Mouse (Mus musculus) embryonic facial prominence, embryonic 13.5 days (tissue): ENCODE data around the gene Best2. TPM values are rescaled to one million over a fixed set of nuclear protein-coding genes. Genes with fewer than 3 reads are reported as not detected.

ENCODE experiments used
- ATAC-seq: fragments of 200-750 bp; cut with Nextera tagmentation; 2 replicates; pipeline ENCODE4 v1.8.0; 2017; ENCODE audit warnings: low read depth; ENCODE audit not compliant: insufficient number of reproducible peaks, insufficient read depth, low FRiP score, low TSS enrichment
- H3K27ac ChIP-seq: fragments of 300-500 bp; sonication (generic); 2 replicates; pipeline ENCODE4 v1.5.1; 2015; ENCODE audit warnings: moderate library complexity, mild to moderate bottlenecking, inconsistent platforms
- H3K27me3 ChIP-seq: fragments of 300-500 bp; sonication (generic); 2 replicates; pipeline ENCODE4 v1.6.1; 2015; ENCODE audit warnings: mild to moderate bottlenecking, inconsistent platforms
- H3K36me3 ChIP-seq: fragments of 300-500 bp; sonication (generic); 2 replicates; pipeline ENCODE4 v1.6.1; 2015; ENCODE audit warnings: mild to moderate bottlenecking, inconsistent platforms
- H3K4me1 ChIP-seq: fragments of 300-500 bp; sonication (generic); 2 replicates; pipeline ENCODE4 v1.6.1; 2015; ENCODE audit warnings: inconsistent platforms
- H3K4me2 ChIP-seq: fragments of 300-500 bp; sonication (generic); 2 replicates; pipeline ENCODE4 v1.6.1; 2015; ENCODE audit warnings: moderate library complexity, mild to moderate bottlenecking, inconsistent platforms
- H3K4me3 ChIP-seq: fragments of 300-500 bp; sonication (generic); 2 replicates; pipeline ENCODE4 v1.5.1; 2015; ENCODE audit warnings: mild to moderate bottlenecking, inconsistent platforms
- H3K9ac ChIP-seq: fragments of 300-500 bp; sonication (generic); 2 replicates; pipeline ENCODE4 v1.6.1; 2015; ENCODE audit warnings: mild to moderate bottlenecking, inconsistent platforms
- H3K9me3 ChIP-seq: fragments of 300-500 bp; sonication (generic); 2 replicates; pipeline ENCODE4 v1.6.1; 2016; ENCODE audit warnings: inconsistent platforms
- WGBS: fragments of 180-500 bp; shearing (Covaris S2); methylation state at CpG from one replicate; pipeline ENCODE4 v1.1.7; 2015; ENCODE audit warnings: mixed read lengths; 5-methylcytosine and 5-hydroxymethylcytosine counted together
- microRNA-seq: library from miRNA; unstranded; fragments of <30 nt; microRNA quantifications from one replicate; pipeline ENCODE4, GENCODE M21; 2016
- polyA plus RNA-seq: library from polyadenylated mRNA; unstranded; fragments of >200 nt; fragmentation: Nextera tagmentation; extraction: Ambion mirVana; gene quantifications from 2 replicates; pipeline ENCODE4 v1.2.1, GENCODE M21; 2015

Best2 gene
- polyA plus RNA-seq, 1 experiment from 2014 or later: 0.14 TPM

- Histone ChIP-seq H3K9ac (no peak overlapping the region), H3K4me1 (peaks cover 1% of the 10 kb centered on the region), H3K4me2 (no peak overlapping the region), H3K27ac (no peak overlapping the region), H3K36me3 (peaks cover 46% of the 10 kb centered on the region), H3K9me3 (no peaks in the 10 kb centered on the region), H3K27me3 (no peaks in the 10 kb centered on the region), H3K4me3 (no peak overlapping the region)
- 92% methylated on average over 7 of the region's 7 CpGs for WGBS
- ATAC-seq: no peak
Measured at GRCm38 (mm10) chr8:84959811-84960210, 54.5 kb downstream of the Best2 start.

Small RNA genes within 50 kb of the gene (microRNA-seq; reads per million reads assigned to microRNA genes)
- 0.55 reads per million for gene Mir7070

Other genes with a start within 250 kb of the Best2 start
- 37.0 and 42.9 TPM in 2 replicates for gene Nfix, start 214.2 kb downstream of the Best2 start, polyA plus RNA-seq
- 7.0 TPM in 2 replicates for gene Dand5, start 191.7 kb downstream of the Best2 start, polyA plus RNA-seq
- gene Gadd45gip1, start 183.0 kb downstream of the Best2 start, polyA plus RNA-seq: 45.6 and 48.2 TPM in 2 replicates
- 97.1 and 100 TPM in 2 replicates for gene Rad23a, start 173.9 kb downstream of the Best2 start, polyA plus RNA-seq
- 959 and 1,012 TPM in 2 replicates for gene Calr, start 167.6 kb downstream of the Best2 start, polyA plus RNA-seq
- gene Farsa, start 157.5 kb downstream of the Best2 start, polyA plus RNA-seq: 105 and 108 TPM in 2 replicates
- 101 and 111 TPM in 2 replicates for gene Syce2, start 142.4 kb downstream of the Best2 start, polyA plus RNA-seq
- 39.1 and 40.6 TPM in 2 replicates for gene Gcdh, start 120.6 kb downstream of the Best2 start, polyA plus RNA-seq
- gene Klf1, start 112.6 kb downstream of the Best2 start, polyA plus RNA-seq: 1.8 and 5.6 TPM in 2 replicates
- gene Dnase2a, start 106.0 kb downstream of the Best2 start, polyA plus RNA-seq: 15.9 and 22.7 TPM in 2 replicates
- gene Mast1, start 77.2 kb downstream of the Best2 start, polyA plus RNA-seq: 1.4 and 1.6 TPM in 2 replicates
- 0.36 and 0.39 TPM in 2 replicates for gene Rtbdn, start 67.5 kb downstream of the Best2 start, polyA plus RNA-seq
- not detected in 2 replicates for gene Gm49661, start 45.1 kb downstream of the Best2 start, polyA plus RNA-seq
- 888 and 1,010 TPM in 2 replicates for gene Prdx2, start 44.9 kb downstream of the Best2 start, polyA plus RNA-seq
- gene Rnaseh2a, start 44.8 kb downstream of the Best2 start, polyA plus RNA-seq: 93.2 and 94.5 TPM in 2 replicates
- 10.4 and 11.2 TPM in 2 replicates for gene Junb, start 35.8 kb downstream of the Best2 start, polyA plus RNA-seq
- gene Hook2, start 23.9 kb downstream of the Best2 start, polyA plus RNA-seq: 23.2 and 24.7 TPM in 2 replicates
- 126 and 139 TPM in 2 replicates for gene Asna1, start 10.8 kb upstream of the Best2 start, polyA plus RNA-seq
- gene Trir, start 12.3 kb upstream of the Best2 start, polyA plus RNA-seq: 133 and 146 TPM in 2 replicates
- gene Tnpo2, start 22.4 kb upstream of the Best2 start, polyA plus RNA-seq: 30.1 and 43.4 TPM in 2 replicates
- 36.7 and 38.2 TPM in 2 replicates for gene Fbxw9, start 45.5 kb upstream of the Best2 start, polyA plus RNA-seq
- gene Gm5741, start 53.5 kb upstream of the Best2 start, polyA plus RNA-seq: 1.1 and 1.4 TPM in 2 replicates
- 55.1 and 70.7 TPM in 2 replicates for gene Dhps, start 57.2 kb upstream of the Best2 start, polyA plus RNA-seq
- 129 and 130 TPM in 2 replicates for gene Wdr83os, start 66.2 kb upstream of the Best2 start, polyA plus RNA-seq
- 45.2 and 46.2 TPM in 2 replicates for gene Wdr83, start 66.8 kb upstream of the Best2 start, polyA plus RNA-seq
- gene Man2b1, start 68.7 kb upstream of the Best2 start, polyA plus RNA-seq: 29.1 and 29.6 TPM in 2 replicates
- gene Zfp791, start 108.6 kb upstream of the Best2 start, polyA plus RNA-seq: 2.9 and 3.1 TPM in 2 replicates
- not detected in 2 replicates for gene Cks1brt, start 137.4 kb upstream of the Best2 start, polyA plus RNA-seq
- gene Olfr371, start 211.5 kb upstream of the Best2 start, polyA plus RNA-seq: not detected in 2 replicates